Mouse (Mus musculus) urinary bladder, postnatal 14 days (tissue): ENCODE results near the gene Gcnt7.

Experiments used
- DNase-seq: peaks from one replicate; pipeline ENCODE4 v3.0.0; 2021; ENCODE audit warnings: low spot score

The Gcnt7 gene

DNA sequence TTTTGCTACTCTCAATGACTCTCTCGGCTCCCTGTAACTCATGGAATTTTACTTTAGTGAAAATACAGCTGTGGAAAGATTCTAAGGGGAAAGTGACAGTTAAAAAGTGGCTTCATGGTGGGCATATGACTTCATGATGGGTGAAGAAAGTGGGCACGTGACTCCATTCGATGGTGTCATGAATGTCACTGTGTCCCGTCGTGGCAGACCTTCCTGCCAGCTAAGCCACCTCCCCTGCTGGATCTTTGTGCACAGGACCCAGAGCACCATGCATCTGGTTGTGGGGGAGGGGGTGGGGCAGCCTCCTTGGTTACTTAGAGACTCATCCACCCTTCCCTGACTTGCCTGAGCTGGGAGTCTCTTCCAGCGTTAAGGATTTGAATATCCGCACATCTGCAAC, 54.2 kb downstream of the Gcnt7 start:
- no peak for DNase-seq

DNA sequence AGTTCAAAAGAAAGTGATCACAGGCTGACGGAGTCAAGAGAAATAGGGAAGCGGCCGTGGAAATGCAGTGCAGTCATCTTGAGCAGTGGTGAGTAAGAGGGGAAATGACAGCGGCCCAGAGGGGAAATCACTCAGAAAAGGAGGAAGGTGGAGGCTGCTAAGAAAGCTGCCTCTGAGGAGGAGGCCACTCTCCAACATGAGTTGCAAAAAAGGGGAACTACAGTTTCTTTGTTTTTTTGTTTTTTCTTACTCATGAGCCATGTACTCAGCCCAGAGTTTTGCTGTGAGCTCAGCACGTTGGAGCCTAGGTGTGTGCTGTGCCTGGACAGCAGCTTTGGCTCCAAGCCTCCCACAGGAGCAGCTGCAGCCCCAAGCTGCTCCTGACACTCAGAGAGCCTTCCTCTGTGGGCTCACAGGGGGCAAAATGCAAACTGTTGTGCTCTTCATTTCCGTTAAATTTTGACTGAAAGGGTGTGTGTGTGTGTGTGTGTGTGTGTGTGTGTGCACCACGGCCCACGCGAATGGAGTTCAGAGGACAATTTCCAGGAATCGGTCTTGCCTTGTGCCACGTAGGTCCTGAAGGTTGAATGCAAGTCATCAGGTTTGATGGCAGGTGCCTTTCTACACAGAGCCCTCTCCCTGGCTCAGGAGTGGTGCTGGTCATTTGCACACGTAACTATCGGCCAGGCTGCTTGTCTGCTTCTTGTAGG, 57.1 kb downstream of the Gcnt7 start:
- DNase-seq: no peak
